Mouse (Mus musculus) stomach, embryonic 15.5 days (tissue): ENCODE measurements around the gene Edf1. TPM values are rescaled to one million over a fixed set of nuclear protein-coding genes. Genes with fewer than 3 reads are reported as not detected.

Experiments
- ATAC-seq: fragments of 200-750 bp; cut with Nextera tagmentation; 2 replicates; pipeline ENCODE4 v1.8.0; 2017; ENCODE audit warnings: low read depth, moderate number of reproducible peaks, moderate TSS enrichment; ENCODE audit not compliant: insufficient read depth, low FRiP score
- H3K27ac ChIP-seq: fragments of 300-500 bp; sonication (generic); 2 replicates; pipeline ENCODE4 v1.5.1; 2015; ENCODE audit warnings: mild to moderate bottlenecking, inconsistent platforms
- H3K27me3 ChIP-seq: fragments of 300-500 bp; sonication (generic); replicated peaks from 2 replicates; pipeline ENCODE4 v1.6.1; 2015; ENCODE audit warnings: inconsistent platforms
- H3K36me3 ChIP-seq: fragments of 300-500 bp; sonication (generic); 2 replicates; pipeline ENCODE4 v1.6.1; 2015; ENCODE audit warnings: inconsistent platforms
- H3K4me1 ChIP-seq: fragments of 300-500 bp; sonication (generic); 2 replicates; pipeline ENCODE4 v1.6.1; 2015; ENCODE audit warnings: inconsistent platforms
- H3K4me2 ChIP-seq: fragments of 300-500 bp; sonication (generic); 2 replicates; pipeline ENCODE4 v1.6.1; 2015; ENCODE audit warnings: mild to moderate bottlenecking, inconsistent platforms
- H3K4me3 ChIP-seq: fragments of 300-500 bp; sonication (generic); replicated peaks from 2 replicates; pipeline ENCODE4 v1.5.1; 2015; ENCODE audit warnings: inconsistent platforms
- H3K9ac ChIP-seq: fragments of 300-500 bp; sonication (generic); 2 replicates; pipeline ENCODE4 v1.6.1; 2015; ENCODE audit warnings: inconsistent platforms
- H3K9me3 ChIP-seq: fragments of 300-500 bp; sonication (generic); 2 replicates; pipeline ENCODE4 v1.6.1; 2016; ENCODE audit warnings: inconsistent platforms
- WGBS: fragments of 180-500 bp; shearing (Covaris S2); methylation state at CpG from one replicate; pipeline ENCODE4 v1.1.7; 2015; 5-methylcytosine and 5-hydroxymethylcytosine counted together
- polyA plus RNA-seq: library from polyadenylated mRNA; unstranded; fragments of >200 nt; fragmentation: Nextera tagmentation; extraction: Ambion mirVana; gene quantifications from 2 replicates; pipeline ENCODE4 v1.2.1, GENCODE M21; 2015

Gene Edf1
- 371 and 375 TPM in 2 replicates for polyA plus RNA-seq

GRCm38 (mm10) chr2:25557221-25557963, at the start of gene Edf1:
TSS of gene Edf1 (plus strand) at chr2:25557847.
- H3K4me2 ChIP-seq: peak within 1 kb of the TSS; percentile 88
- ATAC-seq: peak; percentile 97
- WGBS: under 1% methylated on average over 61 of the region's 61 CpGs
- no peaks in the 10 kb centered on the region for H3K9me3 ChIP-seq
- H3K27me3 ChIP-seq: no peaks in the 10 kb centered on the region
- peak within 1 kb of the TSS; percentile 91 for H3K4me3 ChIP-seq
- peak within 1 kb of the TSS; percentile 72 for H3K27ac ChIP-seq
- H3K4me1 ChIP-seq: peaks cover 14% of the 10 kb centered on the region
- peaks cover 21% of the 10 kb centered on the region for H3K36me3 ChIP-seq
- peak within 1 kb of the TSS; percentile 97 for H3K9ac ChIP-seq

DNA sequence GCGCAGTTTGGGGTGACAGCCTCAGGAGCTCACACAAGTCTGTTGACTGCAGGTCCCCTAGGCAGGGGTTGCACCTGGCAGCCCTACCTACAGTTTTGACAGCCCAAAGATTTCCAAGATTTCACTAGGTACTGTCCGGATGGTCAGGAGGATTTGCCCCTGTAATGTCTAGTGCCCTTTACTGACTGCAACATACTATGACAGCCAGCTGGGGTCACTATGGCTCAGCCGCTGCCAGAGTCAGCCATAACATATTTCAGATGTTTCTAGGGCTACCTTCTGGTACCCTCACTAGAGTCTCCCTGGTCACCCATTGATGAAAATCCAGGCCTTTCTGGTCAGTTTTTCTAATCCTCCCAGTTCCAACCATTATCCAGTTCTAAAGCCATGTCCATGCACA, 47.7 kb upstream of the Edf1 start:
- no peak overlapping the region for H3K4me2 ChIP-seq
- H3K27ac ChIP-seq: no peak overlapping the region
- no peak overlapping the region for H3K4me3 ChIP-seq
- no peaks in the 10 kb centered on the region for H3K9me3 ChIP-seq
- H3K4me1 ChIP-seq: no peaks in the 10 kb centered on the region
- 0 out of 2 replicates have a peak, but pooled peaks cover 8% of the 10 kb centered on the region for H3K36me3 ChIP-seq
- H3K27me3 ChIP-seq: no peaks in the 10 kb centered on the region
- no peak overlapping the region for H3K9ac ChIP-seq
- 61% methylated on average over 3 of the region's 3 CpGs for WGBS
- no peak for ATAC-seq

GRCm38 (mm10) chr2:25526510-25527302, 30.9 kb upstream of the Edf1 start:
- no peak overlapping the region for H3K4me2 ChIP-seq
- no peaks in the 10 kb centered on the region for H3K4me1 ChIP-seq
- H3K27ac ChIP-seq: no peak overlapping the region
- no peak for ATAC-seq
- peaks cover 64% of the 10 kb centered on the region for H3K36me3 ChIP-seq
- no peaks in the 10 kb centered on the region for H3K9me3 ChIP-seq
- H3K4me3 ChIP-seq: no peak overlapping the region
- H3K27me3 ChIP-seq: no peaks in the 10 kb centered on the region
- no peak overlapping the region for H3K9ac ChIP-seq
- WGBS: 85% methylated on average over 9 of the region's 9 CpGs

- H3K27me3 ChIP-seq: no peaks in the 10 kb centered on the region
- no peak overlapping the region for H3K9ac ChIP-seq
- H3K4me2 ChIP-seq: no peak overlapping the region
- no peaks in the 10 kb centered on the region for H3K4me1 ChIP-seq
- peaks cover 42% of the 10 kb centered on the region for H3K36me3 ChIP-seq
- no peaks in the 10 kb centered on the region for H3K9me3 ChIP-seq
- no peak for ATAC-seq
- no peak overlapping the region for H3K27ac ChIP-seq
- WGBS: 86% methylated on average over 2 of the region's 2 CpGs
- no peak overlapping the region for H3K4me3 ChIP-seq
Measured at GRCm38 (mm10) chr2:25533707-25534106, 23.9 kb upstream of the Edf1 start.

- Histone ChIP-seq H3K4me1 (no peaks in the 10 kb centered on the region), H3K9ac (no peak overlapping the region), H3K27me3 (no peaks in the 10 kb centered on the region), H3K4me3 (no peak overlapping the region), H3K27ac (no peak overlapping the region), H3K9me3 (no peaks in the 10 kb centered on the region), H3K4me2 (no peak overlapping the region), H3K36me3 (peaks cover 42% of the 10 kb centered on the region)
- ATAC-seq: no peak
- 72% methylated on average over 3 of the region's 3 CpGs for WGBS
Measured at GRCm38 (mm10) chr2:25534178-25534865, 23.3 kb upstream of the Edf1 start.

DNA sequence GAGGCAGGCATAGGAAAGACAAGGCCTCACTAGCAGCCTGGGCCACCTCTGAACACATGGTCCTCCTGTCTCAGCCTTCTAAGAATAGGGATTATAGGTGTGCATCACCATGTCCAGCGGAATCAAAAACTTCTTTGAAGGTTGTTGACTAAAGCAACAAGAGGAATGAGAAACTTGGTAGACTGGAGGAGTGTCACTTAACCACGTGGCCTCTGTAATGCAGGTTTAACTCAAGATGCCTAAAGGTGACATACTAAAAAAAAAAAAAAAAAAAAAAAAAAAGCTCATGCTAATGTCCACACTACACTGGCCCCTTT, 22.8 kb upstream of the Edf1 start:
- ATAC-seq: no peak
- no peak overlapping the region for H3K9ac ChIP-seq
- 91% methylated on average over 2 of the region's 2 CpGs for WGBS
- H3K4me1 ChIP-seq: no peaks in the 10 kb centered on the region
- H3K4me2 ChIP-seq: no peak overlapping the region
- no peak overlapping the region for H3K4me3 ChIP-seq
- no peaks in the 10 kb centered on the region for H3K9me3 ChIP-seq
- peaks cover 42% of the 10 kb centered on the region for H3K36me3 ChIP-seq
- no peak overlapping the region for H3K27ac ChIP-seq
- no peaks in the 10 kb centered on the region for H3K27me3 ChIP-seq

GRCm38 (mm10) chr2:25536531-25536930, 21.1 kb upstream of the Edf1 start:
- Histone ChIP-seq H3K27me3 (no peaks in the 10 kb centered on the region), H3K4me2 (no peak overlapping the region), H3K27ac (no peak overlapping the region), H3K4me1 (no peaks in the 10 kb centered on the region), H3K36me3 (peaks cover 34% of the 10 kb centered on the region), H3K4me3 (no peak overlapping the region), H3K9ac (no peak overlapping the region), H3K9me3 (no peaks in the 10 kb centered on the region)
- 76% methylated on average over 8 of the region's 8 CpGs for WGBS
- ATAC-seq: no peak

GRCm38 (mm10) chr2:25540541-25540948, 17.1 kb upstream of the Edf1 start:
- Histone ChIP-seq H3K4me2 (no peak overlapping the region), H3K9me3 (no peaks in the 10 kb centered on the region), H3K9ac (no peak overlapping the region), H3K36me3 (peaks cover 20% of the 10 kb centered on the region), H3K4me3 (no peak overlapping the region), H3K4me1 (no peaks in the 10 kb centered on the region), H3K27ac (no peak overlapping the region), H3K27me3 (no peaks in the 10 kb centered on the region)
- 87% methylated on average over 4 of the region's 4 CpGs for WGBS
- ATAC-seq: no peak

DNA sequence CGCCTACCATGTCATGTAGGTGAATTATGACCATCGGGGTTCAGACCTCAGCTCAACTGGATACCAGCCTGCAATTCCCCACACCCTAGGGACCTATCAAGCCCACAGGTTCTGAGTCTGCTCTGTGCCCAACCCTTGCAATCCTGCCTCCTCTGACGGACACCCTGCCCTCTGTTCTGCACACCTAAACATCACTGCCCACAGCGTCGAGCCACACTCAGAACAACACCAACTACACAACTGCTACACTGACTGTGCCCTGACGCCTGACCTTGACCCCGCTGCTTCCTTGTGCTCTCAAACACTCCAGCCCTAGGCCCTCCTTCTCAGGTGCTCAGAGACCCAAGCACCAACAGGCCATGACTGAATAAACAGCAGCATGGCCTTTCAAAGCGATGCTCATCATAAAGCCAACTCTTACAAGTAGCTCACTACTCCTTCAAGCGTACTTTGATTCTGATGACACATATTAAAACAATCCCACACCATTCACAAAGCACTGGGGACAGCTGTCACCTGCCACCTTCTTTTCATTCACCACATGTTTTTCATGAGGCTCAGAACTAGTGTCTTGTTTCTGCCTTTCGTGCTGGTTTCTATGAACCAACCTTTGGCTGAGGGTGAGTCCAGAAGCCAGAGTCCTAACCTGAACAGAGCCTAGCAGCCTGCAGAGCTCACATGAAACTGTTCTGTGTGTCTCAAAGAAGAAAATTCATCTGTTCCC, 15.8 kb upstream of the Edf1 start:
- H3K9ac ChIP-seq: no peak overlapping the region
- H3K4me1 ChIP-seq: peaks cover 7% of the 10 kb centered on the region; the same call in 1 of the 2 replicates
- WGBS: 77% methylated on average over 10 of the region's 10 CpGs
- no peak overlapping the region for H3K4me2 ChIP-seq
- peaks cover 12% of the 10 kb centered on the region for H3K36me3 ChIP-seq
- no peak overlapping the region for H3K27ac ChIP-seq
- H3K4me3 ChIP-seq: no peak overlapping the region
- no peaks in the 10 kb centered on the region for H3K27me3 ChIP-seq
- ATAC-seq: no peak
- no peaks in the 10 kb centered on the region for H3K9me3 ChIP-seq

GRCm38 (mm10) chr2:25545996-25546810, 11.4 kb upstream of the Edf1 start:
- H3K4me3 ChIP-seq: peak overlapping the region; percentile 82
- ATAC-seq: peak; percentile 69

More at GRCm38 (mm10) chr2:25545996-25546810, 11.4 kb upstream of the Edf1 start:
- no peaks in the 10 kb centered on the region for H3K27me3 ChIP-seq
- peaks cover 7% of the 10 kb centered on the region; the same call in 1 of the 2 replicates for H3K4me1 ChIP-seq
- WGBS: 5% methylated on average over 43 of the region's 43 CpGs
- no peaks in the 10 kb centered on the region for H3K36me3 ChIP-seq
- H3K4me2 ChIP-seq: peak overlapping the region; percentile 71
- H3K9ac ChIP-seq: peak overlapping the region; percentile 76
- no peaks in the 10 kb centered on the region for H3K9me3 ChIP-seq
- peak overlapping the region; percentile 76; the same call in 1 of the 2 replicates for H3K27ac ChIP-seq
